Mouse (Mus musculus): ENCODE data around the gene Bicra. TPM values are rescaled to one million over a fixed set of nuclear protein-coding genes. Genes with fewer than 3 reads are reported as not detected.

Gene Bicra
- polyA plus RNA-seq, 1 experiment from 2014 or later: 1.4 TPM

- no peak overlapping the region for H3K4me2 ChIP-seq
- H3K27me3 ChIP-seq: no peaks in the 10 kb centered on the region
- H3K9me3 ChIP-seq (replicated peaks): no peaks in the 10 kb centered on the region
- H3K4me1 ChIP-seq (replicated peaks): peaks cover 42% of the 10 kb centered on the region
- H3K9ac ChIP-seq: no peak overlapping the region; the same call in 1 of the 2 replicates
- no peak overlapping the region for H3K4me3 ChIP-seq (replicated peaks)
- 73% methylated on average over 1 of the region's 1 CpGs for WGBS (ENCODE audit: insufficient replicate concordance)
- ATAC-seq (ENCODE audit: low read depth): no peak
- no peak overlapping the region for H3K27ac ChIP-seq
- no peak for DNase-seq
- no peaks in the 10 kb centered on the region for H3K36me3 ChIP-seq
Measured at GRCm38 (mm10) chr7:16033059-16033458, 14.7 kb downstream of the Bicra start.

- H3K4me2 ChIP-seq: no peak overlapping the region
Measured at GRCm38 (mm10) chr7:16031072-16031471, 16.6 kb downstream of the Bicra start.

GRCm38 (mm10) chr7:16028102-16028927 lies 19.4 kb downstream of the Bicra start:
- Histone ChIP-seq H3K4me3 (replicated peaks) (no peak overlapping the region), H3K36me3 (no peaks in the 10 kb centered on the region), H3K9me3 (replicated peaks) (no peaks in the 10 kb centered on the region), H3K27me3 (no peaks in the 10 kb centered on the region), H3K4me1 (replicated peaks) (peaks cover 40% of the 10 kb centered on the region), H3K4me2 (no peak overlapping the region), H3K9ac (peak overlapping the region; percentile 6; the same call in 1 of the 2 replicates), H3K27ac (no peak overlapping the region)
- DNase-seq (no peak), ATAC-seq (ENCODE audit: low read depth) (no peak)
- WGBS (ENCODE audit: insufficient replicate concordance): 80% methylated on average over 6 of the region's 6 CpGs

More at GRCm38 (mm10) chr7:16031072-16031471, 16.6 kb downstream of the Bicra start:
- Histone ChIP-seq H3K4me3 (replicated peaks) (no peak overlapping the region), H3K36me3 (no peaks in the 10 kb centered on the region), H3K27me3 (no peaks in the 10 kb centered on the region), H3K27ac (no peak overlapping the region), H3K4me1 (replicated peaks) (peaks cover 35% of the 10 kb centered on the region), H3K9ac (no peak overlapping the region), H3K9me3 (replicated peaks) (no peaks in the 10 kb centered on the region)
- WGBS (ENCODE audit: insufficient replicate concordance): 84% methylated on average over 4 of the region's 4 CpGs
- DNase-seq (no peak), ATAC-seq (ENCODE audit: low read depth) (no peak)

GRCm38 (mm10) chr7:16024603-16025222 lies 23.0 kb downstream of the Bicra start:
- H3K36me3 ChIP-seq: no peaks in the 10 kb centered on the region
- no peak overlapping the region for H3K9ac ChIP-seq
- no peak for ATAC-seq (ENCODE audit: low read depth)
- no peaks in the 10 kb centered on the region for H3K27me3 ChIP-seq
- DNase-seq: no peak
- H3K4me1 ChIP-seq (replicated peaks): peaks cover 57% of the 10 kb centered on the region
- no peak overlapping the region for H3K4me3 ChIP-seq (replicated peaks)
- 64% methylated on average over 8 of the region's 8 CpGs for WGBS (ENCODE audit: insufficient replicate concordance)
- H3K27ac ChIP-seq: no peak overlapping the region
- H3K4me2 ChIP-seq: no peak overlapping the region
- H3K9me3 ChIP-seq (replicated peaks): no peaks in the 10 kb centered on the region

GRCm38 (mm10) chr7:16019256-16020094 lies 28.2 kb downstream of the Bicra start:
- Histone ChIP-seq H3K4me2 (no peak overlapping the region), H3K4me1 (replicated peaks) (peaks cover 59% of the 10 kb centered on the region), H3K4me3 (replicated peaks) (no peak overlapping the region), H3K27ac (peak overlapping the region; percentile 48), H3K27me3 (no peaks in the 10 kb centered on the region), H3K9ac (no peak overlapping the region), H3K36me3 (no peaks in the 10 kb centered on the region), H3K9me3 (replicated peaks) (no peaks in the 10 kb centered on the region)
- ATAC-seq (ENCODE audit: low read depth): no peak
- 65% methylated on average over 5 of the region's 5 CpGs for WGBS (ENCODE audit: insufficient replicate concordance)
- DNase-seq: no peak

- 37% methylated on average over 9 of the region's 9 CpGs for WGBS (ENCODE audit: insufficient replicate concordance)
- H3K9ac ChIP-seq: no peak overlapping the region
- ATAC-seq (ENCODE audit: low read depth): peak; percentile 68
- no peaks in the 10 kb centered on the region for H3K27me3 ChIP-seq
- no peak overlapping the region for H3K4me3 ChIP-seq (replicated peaks)
- no peaks in the 10 kb centered on the region for H3K36me3 ChIP-seq
- H3K27ac ChIP-seq: peak overlapping the region; percentile 48
- H3K4me2 ChIP-seq: peak overlapping the region; percentile 33
- peaks cover 62% of the 10 kb centered on the region for H3K4me1 ChIP-seq (replicated peaks)
- H3K9me3 ChIP-seq (replicated peaks): no peaks in the 10 kb centered on the region
- no peak for DNase-seq
Measured at GRCm38 (mm10) chr7:16018016-16018810, 29.5 kb downstream of the Bicra start.

GRCm38 (mm10) chr7:16015384-16015783 lies 32.3 kb downstream of the Bicra start:
- H3K4me1 ChIP-seq (replicated peaks): peaks cover 73% of the 10 kb centered on the region
- ATAC-seq (ENCODE audit: low read depth) (no peak), DNase-seq (no peak)

GRCm38 (mm10) chr7:16014521-16015175 lies 33.1 kb downstream of the Bicra start:
- no peak overlapping the region for H3K4me2 ChIP-seq
- no peak for ATAC-seq (ENCODE audit: low read depth)
- 81% methylated on average over 8 of the region's 8 CpGs for WGBS (ENCODE audit: insufficient replicate concordance)

More at GRCm38 (mm10) chr7:16015384-16015783, 32.3 kb downstream of the Bicra start:
- H3K27me3 ChIP-seq: no peaks in the 10 kb centered on the region
- H3K36me3 ChIP-seq: 0 out of 2 replicates have a peak, but pooled peaks cover 5% of the 10 kb centered on the region
- H3K9me3 ChIP-seq (replicated peaks): no peaks in the 10 kb centered on the region
- no peak overlapping the region for H3K4me3 ChIP-seq (replicated peaks)
- H3K9ac ChIP-seq: no peak overlapping the region
- WGBS (ENCODE audit: insufficient replicate concordance): 68% methylated on average over 5 of the region's 5 CpGs
- H3K4me2 ChIP-seq: no peak overlapping the region
- H3K27ac ChIP-seq: no peak overlapping the region

GRCm38 (mm10) chr7:16013722-16014275 lies 33.9 kb downstream of the Bicra start:
- H3K27me3 ChIP-seq: no peaks in the 10 kb centered on the region
- no peaks in the 10 kb centered on the region for H3K9me3 ChIP-seq (replicated peaks)
- DNase-seq (no peak), ATAC-seq (ENCODE audit: low read depth) (no peak)
- 0 out of 2 replicates have a peak, but pooled peaks cover 5% of the 10 kb centered on the region for H3K36me3 ChIP-seq
- 72% methylated on average over 5 of the region's 5 CpGs for WGBS (ENCODE audit: insufficient replicate concordance)
- H3K4me3 ChIP-seq (replicated peaks): no peak overlapping the region
- no peak overlapping the region for H3K27ac ChIP-seq
- no peak overlapping the region for H3K9ac ChIP-seq
- peaks cover 60% of the 10 kb centered on the region for H3K4me1 ChIP-seq (replicated peaks)
- no peak overlapping the region for H3K4me2 ChIP-seq

More at GRCm38 (mm10) chr7:16014521-16015175, 33.1 kb downstream of the Bicra start:
- DNase-seq: no peak
- H3K36me3 ChIP-seq: 0 out of 2 replicates have a peak, but pooled peaks cover 5% of the 10 kb centered on the region
- H3K9ac ChIP-seq: no peak overlapping the region
- peaks cover 67% of the 10 kb centered on the region for H3K4me1 ChIP-seq (replicated peaks)
- no peak overlapping the region for H3K4me3 ChIP-seq (replicated peaks)
- no peak overlapping the region for H3K27ac ChIP-seq
- H3K9me3 ChIP-seq (replicated peaks): no peaks in the 10 kb centered on the region
- no peaks in the 10 kb centered on the region for H3K27me3 ChIP-seq

Data from liver, embryonic 13.5 days (tissue).